Mouse (Mus musculus) telencephalon, adult 2 months (tissue): ENCODE results near the gene Catsperb.
"Not testable (repeated sequence)": the region's sequence is repeated elsewhere in the genome, so short reads cannot be mapped to it uniquely, and the experiment has no call there.

Experiments used
- DNase-seq: peaks from one replicate; pipeline ENCODE4 v3.0.0-alpha.2; 2011; ENCODE audit warnings: low read depth, low spot score

Gene Catsperb

DNA sequence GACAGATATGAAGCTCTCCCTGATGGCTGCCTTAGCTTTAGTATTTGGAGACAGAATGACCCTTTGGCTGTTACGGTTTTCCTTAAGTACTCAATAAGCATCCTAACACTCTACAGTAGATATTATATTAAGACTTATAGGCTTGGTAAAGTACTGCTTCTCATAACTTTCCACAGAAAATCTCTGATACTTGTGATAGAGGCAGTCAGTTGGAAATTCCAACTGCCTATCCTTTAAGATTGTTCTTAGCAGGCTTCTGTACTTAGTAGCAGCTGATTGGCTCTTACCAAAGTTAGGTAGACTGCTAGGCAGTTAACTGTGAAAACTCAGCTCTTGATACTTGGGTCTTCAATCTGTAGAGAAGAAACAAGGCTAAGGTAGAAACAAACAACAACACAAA, at the start of gene Catsperb:
Catsperb (plus strand) TSS at position 301 of the 400 bp plus-strand sequence.
- DNase-seq = not testable (repeated sequence)

DNA sequence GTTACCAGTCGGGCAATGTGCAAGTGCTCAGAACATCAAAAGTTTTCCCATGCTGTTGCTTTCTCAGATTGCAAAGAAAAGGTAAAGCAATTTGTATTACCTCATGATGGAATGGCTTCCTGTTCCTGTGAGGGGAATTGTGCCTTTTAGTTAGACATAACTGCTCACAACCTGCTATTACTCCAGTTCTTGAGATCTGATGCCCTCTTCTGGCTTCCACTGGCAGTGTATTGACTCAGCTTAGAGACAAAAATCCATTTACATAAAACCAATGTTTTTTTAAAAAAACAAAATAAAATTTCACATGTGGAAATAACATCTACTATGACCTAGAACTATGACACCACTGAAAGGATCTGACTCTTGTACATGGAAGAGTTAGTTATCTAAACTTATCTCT, 43.0 kb upstream of the Catsperb start:
- not testable (repeated sequence) for DNase-seq

DNA sequence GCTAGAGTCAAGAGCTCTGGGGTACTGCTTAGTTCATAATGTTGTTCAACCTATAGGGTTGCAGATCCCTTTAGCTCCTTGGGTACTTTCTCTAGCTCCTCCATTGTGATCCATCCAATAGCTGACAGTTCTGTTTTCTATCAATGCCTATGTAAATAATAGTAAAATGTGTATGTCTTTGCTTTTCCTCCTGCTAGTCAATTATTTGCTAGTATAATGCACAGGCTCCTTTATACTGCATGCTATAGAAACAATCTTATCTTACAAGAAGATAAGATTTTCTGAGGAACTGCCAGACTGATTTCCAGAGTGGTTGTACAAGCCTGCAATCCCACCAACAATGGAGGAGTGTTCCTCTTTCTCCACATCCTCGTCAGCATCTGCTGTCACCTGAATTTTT, 23.0 kb upstream of the Catsperb start:
- not testable (repeated sequence) for DNase-seq

GRCm38 (mm10) chr12:101426131-101426530, 21.7 kb downstream of the Catsperb start:
- no peak for DNase-seq

DNA sequence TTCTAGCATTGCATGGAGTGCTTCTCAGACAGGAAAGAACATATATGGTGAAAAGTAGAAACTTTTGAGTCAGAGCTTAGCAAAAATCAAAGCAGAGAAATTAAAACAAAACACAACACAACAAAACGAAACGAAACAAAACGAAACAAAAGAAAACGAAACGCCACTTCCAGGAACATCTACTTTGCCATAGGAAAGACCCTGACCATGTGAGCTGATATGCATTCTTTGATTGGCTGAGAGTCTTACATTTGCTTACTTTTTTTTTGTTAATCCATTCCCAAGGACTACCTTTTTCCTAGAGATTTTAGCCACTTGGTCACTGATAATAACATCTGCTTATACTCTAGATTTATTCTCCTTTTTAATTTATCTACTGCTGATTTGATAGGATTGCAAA, 57.6 kb downstream of the Catsperb start:
- DNase-seq = no peak

DNA sequence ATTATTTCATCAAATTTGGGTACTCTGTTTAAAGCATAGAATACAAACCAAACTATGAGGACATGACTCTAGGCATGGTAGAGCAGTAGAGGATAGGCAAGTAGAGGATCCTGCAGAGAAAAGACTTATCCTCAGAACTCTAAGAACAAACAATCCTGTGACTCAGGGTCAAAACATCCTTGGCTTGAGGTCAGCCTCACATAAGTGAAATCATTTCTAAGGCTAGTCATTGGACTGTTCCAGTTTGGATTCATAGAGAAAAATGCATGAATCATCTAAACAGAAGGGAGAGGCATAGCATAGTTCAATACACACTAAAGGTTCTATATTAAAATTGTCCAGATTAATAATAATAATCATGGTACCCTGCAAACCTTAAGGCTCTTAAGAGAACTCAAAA, 79.1 kb downstream of the Catsperb start:
- no peak for DNase-seq

DNA sequence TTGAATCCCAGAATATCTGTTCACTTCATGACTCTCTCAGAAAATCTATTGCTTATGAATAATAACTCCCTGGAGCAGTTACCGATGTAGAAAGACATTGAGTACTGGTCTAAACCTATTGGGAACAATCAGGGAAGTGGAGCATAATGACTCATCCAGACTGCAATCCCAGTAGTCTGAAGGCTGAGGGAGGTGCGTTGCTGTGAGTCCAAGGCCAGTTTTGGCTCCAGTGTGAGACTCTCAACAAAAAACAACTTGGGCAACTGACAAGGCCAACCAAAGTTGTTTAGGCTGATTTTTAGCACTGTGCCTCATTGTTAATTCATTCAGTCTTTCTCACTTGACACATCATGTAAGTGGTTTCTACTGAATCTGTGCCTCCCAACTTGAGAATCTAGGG, 106.9 kb downstream of the Catsperb start:
- not testable (repeated sequence) for DNase-seq

- not testable (repeated sequence) for DNase-seq
Measured at GRCm38 (mm10) chr12:101606622-101607021, 202.2 kb downstream of the Catsperb start.

DNA sequence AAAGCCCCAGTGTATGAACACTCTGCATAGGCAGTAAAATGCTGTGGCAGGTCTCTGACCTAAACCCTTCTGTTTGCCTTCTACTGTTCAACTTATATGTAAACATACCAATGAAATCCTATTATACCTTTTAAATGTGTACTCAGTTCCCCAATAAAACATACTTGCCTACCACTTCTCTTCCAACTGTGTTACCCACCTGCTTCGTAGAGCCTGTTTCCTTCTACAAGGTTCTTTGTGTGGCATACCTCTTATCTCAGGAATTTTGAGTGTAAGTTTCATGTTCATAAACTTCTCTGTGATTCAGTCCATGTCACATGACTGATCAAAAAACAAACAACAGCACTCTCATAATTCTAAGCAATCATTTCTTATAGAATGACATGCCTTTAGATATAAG, 228.7 kb downstream of the Catsperb start:
- no peak for DNase-seq

DNA sequence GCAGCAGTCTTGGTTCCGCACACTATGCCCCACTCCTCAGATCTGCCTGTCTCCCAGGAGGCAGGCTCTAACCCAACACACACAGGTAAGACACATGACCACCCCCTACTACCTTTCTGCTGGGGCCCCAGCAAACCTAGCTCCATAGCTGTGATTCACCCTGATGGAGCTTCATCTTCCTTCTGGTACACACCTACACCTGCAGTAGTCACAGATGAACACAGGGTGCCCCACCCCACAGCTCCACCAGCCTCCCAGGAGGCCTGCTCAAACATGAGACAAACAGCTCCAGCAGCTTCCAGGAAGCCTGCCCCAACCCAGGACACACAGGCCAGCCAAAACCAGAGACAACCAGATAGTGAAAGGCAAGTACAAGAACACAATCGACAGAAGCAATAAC, 263.0 kb downstream of the Catsperb start:
- no peak for DNase-seq
